Mouse (Mus musculus) midbrain, embryonic 11.5 days (tissue): ENCODE measurements at regions not wholly inside any gene's neighbourhood (a gene's known extent, or its start where the extent isn't known, plus 50 kb on each side); places are given as distances from the start of the nearest gene placed in this dataset.
A peak's percentile ranks its signal among the peaks of the same experiment; 100 is the strongest.

Source experiments
- ATAC-seq: fragments of 200-750 bp; cut with Nextera tagmentation; 2 replicates; pipeline ENCODE4 v1.8.0; 2017; ENCODE audit warnings: moderate TSS enrichment, moderate library complexity; ENCODE audit not compliant: low FRiP score
- DNase-seq: peaks from one replicate; pipeline ENCODE4 v3.0.0; 2015; ENCODE audit warnings: low spot score; ENCODE audit errors: missing footprints
- H3K27ac ChIP-seq: fragments of 300-500 bp; sonication (generic); 2 replicates; pipeline ENCODE4 v1.5.1; 2014; ENCODE audit warnings: low read depth, low read length
- H3K27me3 ChIP-seq: fragments of 300-500 bp; sonication (generic); 2 replicates; pipeline ENCODE4 v1.6.1; 2014; ENCODE audit warnings: mild to moderate bottlenecking, low read length, moderate library complexity, mixed read lengths; ENCODE audit not compliant: control insufficient read depth, insufficient read depth
- H3K36me3 ChIP-seq: fragments of 300-500 bp; sonication (generic); 2 replicates; pipeline ENCODE4 v1.6.1; 2014; ENCODE audit warnings: mild to moderate bottlenecking, low read length, moderate library complexity, mixed read lengths; ENCODE audit not compliant: control insufficient read depth, insufficient read depth
- H3K4me1 ChIP-seq: fragments of 300-500 bp; sonication (generic); 2 replicates; pipeline ENCODE4 v1.6.1; 2014; ENCODE audit warnings: low read length; ENCODE audit not compliant: control insufficient read depth, insufficient read depth
- H3K4me2 ChIP-seq: fragments of 300-500 bp; sonication (generic); 2 replicates; pipeline ENCODE4 v1.6.1; 2014; ENCODE audit warnings: mild to moderate bottlenecking, moderate library complexity
- H3K4me3 ChIP-seq: fragments of 300-500 bp; sonication (generic); 2 replicates; pipeline ENCODE4 v1.5.1; 2014; ENCODE audit warnings: low read depth, low read length
- H3K9ac ChIP-seq: fragments of 300-500 bp; sonication (generic); 2 replicates; pipeline ENCODE4 v1.6.1; 2014; ENCODE audit warnings: low read length
- H3K9me3 ChIP-seq: fragments of 300-500 bp; sonication (generic); 2 replicates; pipeline ENCODE4 v1.6.1; 2016; ENCODE audit warnings: low read length; ENCODE audit not compliant: control insufficient read depth
- WGBS: fragments of 180-500 bp; shearing (Covaris S2); extraction: QIAGEN DNeasy Blood & Tissue Kit; methylation state at CpG from one replicate; pipeline ENCODE4 v1.1.7; 2014; 5-methylcytosine and 5-hydroxymethylcytosine counted together

DNA sequence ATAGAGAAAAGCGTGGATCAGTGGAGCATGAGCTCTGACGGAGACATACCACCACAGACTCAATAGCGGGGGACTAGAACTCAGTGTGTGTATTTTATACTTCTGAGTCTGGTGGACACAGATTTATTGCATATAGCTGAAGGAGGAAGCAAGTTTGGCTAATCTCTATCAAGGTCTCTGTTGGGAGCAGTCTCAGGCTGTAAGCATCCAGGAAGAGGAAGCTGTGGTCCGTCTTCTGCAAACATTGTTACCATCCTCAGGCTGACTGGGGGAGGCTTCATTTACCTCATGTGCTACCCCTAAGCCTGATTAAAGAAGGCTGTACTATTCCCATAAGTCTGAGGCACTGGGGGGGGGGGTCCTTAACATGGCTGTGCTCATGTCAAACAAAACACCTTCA is 261.0 kb downstream of the Rnd3 start:
- H3K4me3 ChIP-seq, result no peak overlapping the region
- no peaks in the 10 kb centered on the region; the same call in 1 of the 2 replicates for H3K4me1 ChIP-seq
- no peaks in the 10 kb centered on the region for H3K36me3 ChIP-seq
- H3K27me3 ChIP-seq, result no peaks in the 10 kb centered on the region
- DNase-seq (no peak), ATAC-seq (no peak)
- H3K4me2 ChIP-seq, result no peak overlapping the region
- H3K9ac ChIP-seq, result no peak overlapping the region
- H3K9me3 ChIP-seq, result no peaks in the 10 kb centered on the region
- WGBS, result 84% methylated on average over 4 of the region's 4 CpGs
- H3K27ac ChIP-seq, result no peak overlapping the region

DNA sequence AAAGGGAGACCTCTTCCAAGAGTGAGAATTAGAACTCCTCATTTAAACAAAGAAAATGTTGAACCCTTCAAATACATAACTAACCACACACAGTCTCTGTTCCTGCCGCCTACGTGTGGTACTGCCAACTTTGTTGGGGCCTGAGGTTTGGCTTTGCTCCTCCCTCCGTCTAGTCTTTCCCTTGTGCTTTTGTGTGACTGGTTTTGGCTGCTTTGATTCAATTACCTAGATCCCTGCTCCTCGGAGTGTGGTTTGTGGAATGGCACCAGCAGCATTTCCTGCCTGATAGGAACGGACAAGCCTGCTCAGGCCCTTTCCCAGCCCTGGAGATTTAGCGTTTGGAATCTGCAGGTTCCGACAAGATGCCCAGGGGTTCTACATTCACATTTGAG is 263.0 kb downstream of the Rnd3 start:
- DNase-seq (no peak), ATAC-seq (no peak)
- Histone ChIP-seq H3K9me3 (no peaks in the 10 kb centered on the region), H3K4me3 (no peak overlapping the region), H3K36me3 (no peaks in the 10 kb centered on the region), H3K9ac (0 out of 2 replicates have a peak overlapping the region, but pooled peaks have one; percentile 27), H3K27ac (no peak overlapping the region), H3K27me3 (no peaks in the 10 kb centered on the region), H3K4me1 (no peaks in the 10 kb centered on the region; the same call in 1 of the 2 replicates), H3K4me2 (no peak overlapping the region)
- 28% methylated on average over 7 of the region's 7 CpGs for WGBS

DNA sequence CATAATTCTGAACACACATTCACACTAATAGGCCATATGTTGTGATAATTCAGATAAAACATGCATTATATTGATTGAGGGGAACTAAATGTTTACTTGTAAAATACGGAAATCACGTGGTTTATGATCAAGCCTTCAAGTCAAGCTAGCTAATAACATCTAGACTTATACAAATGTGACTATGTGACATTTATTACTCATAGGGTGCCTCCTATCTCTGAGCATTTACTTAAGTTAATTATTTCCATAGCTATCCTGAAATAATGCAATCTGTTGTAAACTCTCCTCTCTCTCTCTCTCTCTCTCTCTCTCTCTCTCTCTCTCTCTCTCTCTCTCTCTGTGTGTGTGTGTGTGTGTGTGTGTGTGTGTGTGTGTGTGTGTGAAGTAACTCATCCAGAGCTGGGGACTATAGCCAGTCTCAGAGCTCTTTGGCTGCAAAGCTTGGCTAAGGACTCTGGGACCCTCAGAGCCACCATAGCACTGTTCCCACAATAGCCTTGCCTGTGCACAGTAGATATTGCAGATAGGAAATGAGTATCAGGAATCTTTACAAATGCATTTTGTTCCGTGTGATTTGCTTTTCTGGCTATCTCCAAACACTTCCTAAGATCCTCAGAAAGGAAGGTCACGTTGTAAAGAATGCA is 263.5 kb downstream of the Rnd3 start:
- H3K36me3 ChIP-seq, result no peaks in the 10 kb centered on the region
- H3K4me2 ChIP-seq, result no peak overlapping the region
- no peaks in the 10 kb centered on the region for H3K9me3 ChIP-seq
- H3K4me3 ChIP-seq, result no peak overlapping the region
- H3K27me3 ChIP-seq, result no peaks in the 10 kb centered on the region
- no peak overlapping the region for H3K9ac ChIP-seq
- 85% methylated on average over 4 of the region's 4 CpGs for WGBS
- ATAC-seq (no peak), DNase-seq (no peak)
- H3K27ac ChIP-seq, result no peak overlapping the region
- H3K4me1 ChIP-seq, result no peaks in the 10 kb centered on the region; the same call in 1 of the 2 replicates

DNA sequence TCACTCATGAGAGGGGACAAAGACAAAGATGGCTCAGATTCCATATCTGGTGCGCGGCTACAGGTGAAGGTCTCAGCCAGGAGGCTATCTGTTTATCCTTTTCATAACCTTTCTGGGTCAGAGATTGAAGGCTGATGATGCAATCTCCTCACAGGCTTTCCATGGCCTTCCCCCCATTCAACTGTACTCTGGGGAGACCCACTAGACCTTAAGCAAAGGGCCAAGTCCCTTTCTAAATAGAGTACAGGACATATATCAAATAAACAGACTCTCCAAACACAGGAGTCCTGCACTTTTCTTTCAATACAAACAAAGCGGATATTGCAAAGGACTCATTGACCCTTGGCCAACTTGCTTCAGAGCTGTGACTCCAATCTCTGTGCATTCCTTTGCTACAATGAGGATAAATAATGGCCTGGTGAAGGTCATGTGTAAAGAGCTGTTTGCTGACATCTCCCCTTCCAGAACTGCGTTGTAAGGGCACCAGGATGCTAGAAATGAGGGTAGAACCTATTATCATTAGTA is 267.3 kb downstream of the Rnd3 start:
- no peak overlapping the region for H3K27ac ChIP-seq
- H3K36me3 ChIP-seq, result no peaks in the 10 kb centered on the region
- no peak overlapping the region for H3K9ac ChIP-seq
- no peaks in the 10 kb centered on the region for H3K27me3 ChIP-seq
- DNase-seq (no peak), ATAC-seq (no peak)
- H3K4me3 ChIP-seq, result no peak overlapping the region
- H3K9me3 ChIP-seq, result no peaks in the 10 kb centered on the region
- WGBS, result 86% methylated on average over 4 of the region's 4 CpGs
- no peak overlapping the region for H3K4me2 ChIP-seq
- H3K4me1 ChIP-seq, result no peaks in the 10 kb centered on the region; the same call in 1 of the 2 replicates

DNA sequence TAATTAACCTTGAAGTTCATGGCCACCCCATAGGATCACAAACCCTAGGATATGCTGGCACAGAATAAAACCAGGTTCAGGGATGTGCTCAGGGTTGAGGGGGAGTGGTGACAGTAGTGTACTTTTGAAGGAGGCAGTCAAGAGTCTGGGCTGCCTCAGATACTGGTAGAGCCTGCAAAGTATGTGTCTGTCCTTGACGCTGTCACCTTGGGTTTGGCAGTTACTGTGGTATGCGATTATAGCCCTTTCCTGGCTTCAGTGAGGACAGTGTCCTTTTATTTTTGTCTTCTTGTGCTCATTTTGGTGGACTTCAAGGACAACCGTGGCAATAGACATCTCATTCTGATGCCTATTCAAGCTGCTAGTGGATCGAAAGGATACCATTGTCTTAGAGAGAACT is 268.1 kb downstream of the Rnd3 start:
- 84% methylated on average over 4 of the region's 4 CpGs for WGBS
- DNase-seq, result no peak
- Histone ChIP-seq H3K9ac (no peak overlapping the region), H3K4me2 (no peak overlapping the region), H3K4me3 (no peak overlapping the region), H3K27ac (no peak overlapping the region), H3K27me3 (no peaks in the 10 kb centered on the region), H3K9me3 (no peaks in the 10 kb centered on the region), H3K36me3 (no peaks in the 10 kb centered on the region), H3K4me1 (no peaks in the 10 kb centered on the region; the same call in 1 of the 2 replicates)
- ATAC-seq, result no peak

DNA sequence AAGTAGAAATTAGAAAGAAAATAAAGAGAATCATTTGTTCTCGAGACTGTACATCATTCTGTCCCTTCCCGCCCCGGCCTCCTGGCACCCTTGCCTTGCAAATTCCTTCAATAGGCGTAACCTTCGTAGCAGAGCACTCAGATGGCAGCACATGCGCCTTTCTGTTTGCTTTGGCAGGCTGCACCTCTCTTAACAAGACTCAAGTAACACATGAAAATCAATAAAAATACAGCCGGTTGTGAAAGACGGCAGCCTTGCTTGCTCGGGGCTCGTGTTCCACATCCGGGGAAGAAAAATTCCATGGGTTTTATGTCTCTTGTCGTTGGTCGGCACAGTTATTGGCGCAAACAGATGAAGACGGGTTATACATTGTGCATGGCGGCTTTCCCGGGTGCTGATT is 271.2 kb downstream of the Rnd3 start:
- ATAC-seq, result no peak
- Histone ChIP-seq H3K4me1 (no peaks in the 10 kb centered on the region), H3K36me3 (no peaks in the 10 kb centered on the region), H3K9me3 (no peaks in the 10 kb centered on the region), H3K4me2 (no peak overlapping the region), H3K9ac (no peak overlapping the region), H3K4me3 (no peak overlapping the region), H3K27ac (no peak overlapping the region), H3K27me3 (no peaks in the 10 kb centered on the region)
- 88% methylated on average over 17 of the region's 17 CpGs for WGBS
- no peak for DNase-seq

DNA sequence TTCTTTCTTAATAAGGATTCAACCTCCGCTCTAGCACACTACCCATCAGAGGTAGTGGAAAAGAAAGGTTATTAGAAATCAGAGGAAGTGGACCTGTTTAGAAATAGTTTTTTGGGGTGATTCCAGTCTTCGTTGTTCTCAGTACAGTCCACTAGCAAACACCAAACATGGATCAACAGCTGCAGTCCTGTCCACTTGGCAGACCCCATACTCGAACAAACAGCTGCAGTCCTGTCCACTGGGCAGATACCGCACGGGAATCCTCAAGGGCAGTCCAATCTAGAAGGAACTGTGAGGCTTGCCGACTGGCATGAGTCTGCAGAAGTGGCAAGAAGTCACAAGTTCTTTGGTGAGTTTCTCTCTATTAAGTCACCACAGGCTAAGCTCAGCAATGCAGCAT is 273.8 kb downstream of the Rnd3 start:
- 94% methylated on average over 6 of the region's 6 CpGs for WGBS

DNA sequence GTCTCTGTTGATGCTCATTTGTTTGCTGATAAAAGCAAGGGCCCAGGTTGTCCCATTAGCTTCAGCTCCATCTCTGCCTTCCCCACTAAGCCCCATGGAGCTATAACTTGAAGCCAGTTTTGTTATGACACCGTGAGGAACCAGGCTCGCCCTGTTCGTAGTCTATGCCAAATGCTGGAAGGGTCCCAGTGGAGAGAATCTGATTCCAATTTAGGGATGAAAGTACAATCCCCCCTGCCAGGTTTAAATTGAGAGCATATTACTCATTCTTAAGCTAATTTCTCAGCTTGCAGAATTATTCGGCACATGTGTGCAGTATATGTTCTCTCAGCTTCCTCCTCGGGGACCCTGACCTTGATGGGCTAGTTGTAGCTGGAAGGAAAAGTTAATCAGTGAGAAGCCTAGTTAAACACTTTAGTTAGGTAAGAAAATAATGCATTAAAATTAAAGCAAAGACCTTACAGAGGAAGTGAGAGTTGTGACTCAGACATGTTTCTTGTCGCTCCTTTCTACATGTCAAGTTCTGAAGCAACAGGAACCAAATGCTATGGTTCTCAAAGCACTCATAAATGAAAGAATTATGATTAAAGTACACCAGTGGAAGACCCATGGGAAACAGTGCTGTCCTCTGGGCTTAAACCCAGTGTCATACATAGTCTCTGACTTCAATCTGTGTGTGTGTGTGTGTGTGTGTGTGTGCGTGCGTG is 295.2 kb downstream of the Rnd3 start:
- WGBS, result 85% methylated on average over 8 of the region's 8 CpGs
- Histone ChIP-seq H3K27ac (no peak overlapping the region), H3K4me2 (no peak overlapping the region), H3K9ac (no peak overlapping the region), H3K4me3 (no peak overlapping the region), H3K4me1 (no peaks in the 10 kb centered on the region), H3K9me3 (no peaks in the 10 kb centered on the region), H3K27me3 (no peaks in the 10 kb centered on the region), H3K36me3 (no peaks in the 10 kb centered on the region)
- no peak for ATAC-seq
- DNase-seq, result no peak

More for the DNA sequence above, 273.8 kb downstream of the Rnd3 start:
- H3K4me3 ChIP-seq, result no peak overlapping the region
- H3K36me3 ChIP-seq, result no peaks in the 10 kb centered on the region
- no peak for ATAC-seq
- H3K9ac ChIP-seq, result no peak overlapping the region
- no peak for DNase-seq
- H3K4me2 ChIP-seq, result no peak overlapping the region
- H3K9me3 ChIP-seq, result no peaks in the 10 kb centered on the region
- H3K4me1 ChIP-seq, result no peaks in the 10 kb centered on the region
- H3K27me3 ChIP-seq, result no peaks in the 10 kb centered on the region
- H3K27ac ChIP-seq, result no peak overlapping the region

DNA sequence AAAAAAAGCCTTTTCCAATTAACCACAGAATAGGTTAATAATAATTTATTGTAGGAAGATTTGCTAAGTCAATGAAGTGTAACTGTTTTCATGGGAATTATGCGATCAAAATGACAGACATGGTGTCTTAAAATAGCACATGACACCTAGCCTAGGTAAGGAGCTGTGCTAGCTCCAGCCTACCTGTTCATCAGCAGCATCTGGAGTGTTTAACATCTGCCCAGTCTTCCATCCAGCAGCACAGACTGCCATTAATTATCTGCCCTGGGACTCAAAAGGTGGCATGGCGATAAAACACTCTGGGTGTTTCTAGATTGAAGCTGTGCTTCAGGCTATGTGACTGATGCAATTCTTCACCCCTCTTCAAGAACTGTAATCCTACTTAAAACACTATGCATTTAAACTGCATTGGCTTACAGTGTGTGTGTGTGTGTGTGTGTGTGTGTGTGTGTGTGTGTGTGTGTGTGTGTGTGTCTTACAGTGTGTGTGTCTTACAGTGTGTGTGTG is 296.4 kb downstream of the Rnd3 start:
- Histone ChIP-seq H3K4me3 (no peak overlapping the region), H3K4me2 (no peak overlapping the region), H3K9me3 (no peaks in the 10 kb centered on the region), H3K27me3 (no peaks in the 10 kb centered on the region), H3K36me3 (no peaks in the 10 kb centered on the region), H3K9ac (no peak overlapping the region), H3K27ac (no peak overlapping the region), H3K4me1 (no peaks in the 10 kb centered on the region)
- no peak for ATAC-seq
- DNase-seq, result peak; percentile 17
- 93% methylated on average over 2 of the region's 2 CpGs for WGBS
